Mouse (Mus musculus) heart, adult 9 months (tissue): ENCODE results near the gene Trim62.

Source experiments
- DNase-seq, 2 experiments: peaks; one replicate each; pipeline ENCODE4 v3.0.0; 2022; ENCODE audit warnings: low spot score in 2 of 2

The Trim62 gene

GRCm38 (mm10) chr4:128908586-128909377 is 25.4 kb downstream of the Trim62 start:
- peak in 1 of 2 experiments; percentile 37 for DNase-seq

- DNase-seq, result no peak
These were observed 26.0 kb downstream of the Trim62 start for GRCm38 (mm10) chr4:128909378-128909831.

- no peak for DNase-seq
These were observed 27.1 kb downstream of the Trim62 start for GRCm38 (mm10) chr4:128910276-128911063.

- no peak for DNase-seq
These were observed 28.7 kb downstream of the Trim62 start for GRCm38 (mm10) chr4:128912085-128912484.

GRCm38 (mm10) chr4:128913794-128914193 is 30.4 kb downstream of the Trim62 start:
- no peak for DNase-seq

- no peak for DNase-seq
These were observed 33.7 kb downstream of the Trim62 start for GRCm38 (mm10) chr4:128917119-128917518.

GRCm38 (mm10) chr4:128917756-128918155 is 34.4 kb downstream of the Trim62 start:
- DNase-seq, result no peak

- peak; percentile 17 to 36 for DNase-seq
These were observed 34.8 kb downstream of the Trim62 start for GRCm38 (mm10) chr4:128918187-128918586.

- DNase-seq, result no peak
These were observed 35.7 kb downstream of the Trim62 start for GRCm38 (mm10) chr4:128919106-128919505.

GRCm38 (mm10) chr4:128923603-128924002 is 40.2 kb downstream of the Trim62 start:
- DNase-seq, result no peak

GRCm38 (mm10) chr4:128924841-128925606 is 41.6 kb downstream of the Trim62 start:
- DNase-seq, result peak; percentile 54 to 65

GRCm38 (mm10) chr4:128932783-128933182 is 49.4 kb downstream of the Trim62 start:
- no peak for DNase-seq

- no peak for DNase-seq
These were observed 52.2 kb downstream of the Trim62 start for GRCm38 (mm10) chr4:128935595-128935994.

- DNase-seq, result no peak
These were observed 59.0 kb downstream of the Trim62 start for GRCm38 (mm10) chr4:128942346-128942745.

GRCm38 (mm10) chr4:128946736-128947135 is 63.4 kb downstream of the Trim62 start:
- DNase-seq, result no peak

- DNase-seq, result no peak
These were observed 64.0 kb downstream of the Trim62 start for GRCm38 (mm10) chr4:128947326-128947933.

GRCm38 (mm10) chr4:128948137-128948674 is 64.8 kb downstream of the Trim62 start:
- no peak for DNase-seq

GRCm38 (mm10) chr4:128949470-128950005 is 66.2 kb downstream of the Trim62 start:
- no peak for DNase-seq

GRCm38 (mm10) chr4:128950461-128950860 is 67.1 kb downstream of the Trim62 start:
- DNase-seq, result peak in 1 of 2 experiments; percentile 27

GRCm38 (mm10) chr4:128953851-128954250 is 70.5 kb downstream of the Trim62 start:
- no peak for DNase-seq
